ENCODE assay signal across 9 mouse cellular contexts in genomic region chrX:58030835-58031670, GRCm38 (mm10). TPM values are rescaled to one million over a fixed set of nuclear protein-coding genes. Genes with fewer than 3 reads are reported as not detected.
DNase-seq lines count a peak whose midpoint lies in the region; ATAC-seq and TF ChIP-seq lines count a peak whose summit lies in the region.
"Had no signal": no experiment of that assay in that cellular context is flagged by ENCODE, and none has a peak within 500 bp of the region (broad histone marks: within the 10 kb centered on the region; RNA-seq: fewer than 3 reads in every experiment).

No protein-coding gene starts in this region.

- intact Hi-C loops in left cerebral cortex, adult 2 months (cut with DNase I): loop anchor here (2.0 kb wide), 1 partner anchor 110 kb away; no protein-coding TSS in a partner anchor
- intact Hi-C loops in left cerebral cortex, postnatal 36 days (cut with DNase I): loop anchor here (2.0 to 10.0 kb wide), 2 partner anchors 110 to 344 kb away; no protein-coding TSS in a partner anchor

- H3K4me2 ChIP-seq in hindbrain, embryonic 12.5 days (replicated peaks): peak overlapping the region; percentile 56
- H3K4me2 ChIP-seq in midbrain, embryonic 16.5 days (ENCODE audit: low read length): peak overlapping the region; percentile 49

- peak overlapping the region; percentile 33 for H3K4me3 ChIP-seq in left cerebral cortex, adult 2 months
- H3K4me3 ChIP-seq in hindbrain, embryonic 12.5 days: peak overlapping the region; percentile 43
- peak overlapping the region; percentile 47 for H3K4me3 ChIP-seq in midbrain, embryonic 16.5 days (ENCODE audit: low read depth, low read length)

- H3K9ac ChIP-seq in hindbrain, embryonic 12.5 days: peak overlapping the region; percentile 61
- peak overlapping the region; percentile 59 for H3K9ac ChIP-seq in midbrain, embryonic 16.5 days (ENCODE audit: low read depth, low read length)

- peak; percentile 59 for ATAC-seq in hindbrain, embryonic 12.5 days (ENCODE audit: low FRiP score)
- ATAC-seq in midbrain, embryonic 16.5 days: peak; percentile 52

- no peaks in the 10 kb centered on the region for H3K4me1 ChIP-seq in hindbrain, embryonic 12.5 days
- H3K4me1 ChIP-seq in midbrain, embryonic 16.5 days (ENCODE audit: control insufficient read depth, insufficient read depth, low read length): no peaks in the 10 kb centered on the region

- no peak for TF ChIP-seq CTCF in left cerebral cortex, adult 2 months (IDR thresholded peaks at IDR 0.05)

- no peaks in the 10 kb centered on the region for H3K36me3 ChIP-seq in hindbrain, embryonic 12.5 days
- H3K36me3 ChIP-seq in midbrain, embryonic 16.5 days (ENCODE audit: control insufficient read depth, insufficient read depth, low read length): no peaks in the 10 kb centered on the region

- no peaks in the 10 kb centered on the region for H3K9me3 ChIP-seq in hindbrain, embryonic 12.5 days (replicated peaks)
- H3K9me3 ChIP-seq in midbrain, embryonic 16.5 days (replicated peaks; ENCODE audit: control insufficient read depth, low read length, poor library complexity, severe bottlenecking): no peaks in the 10 kb centered on the region

- 20% methylated on average over 54 of the region's 56 CpGs for WGBS in hindbrain, embryonic 12.5 days
- WGBS in midbrain, embryonic 16.5 days: 26% methylated on average over 54 of the region's 56 CpGs

- peaks cover 16% of the 10 kb centered on the region for H3K27me3 ChIP-seq in hindbrain, embryonic 12.5 days
- H3K27me3 ChIP-seq in midbrain, embryonic 16.5 days (ENCODE audit: control insufficient read depth, insufficient read depth, low read depth, low read length): no peaks in the 10 kb centered on the region; the same call in 1 of the 2 replicates

- DNase-seq in left cerebral cortex, adult 2 months (ENCODE audit: extremely low spot score in 1 of 2, low spot score in 2 of 2): peak in 1 of 2 experiments; percentile 8
- DNase-seq in left cerebral cortex, postnatal 36 days (ENCODE audit: low spot score in 2 of 2): no peak
- DNase-seq in cerebellum, adult 9-11 months: peak; percentile 66
- DNase-seq in frontal cortex, postnatal 25 days (ENCODE audit: low spot score in 2 of 2): no peak
- DNase-seq in spleen, adult 18-20 months: no peak
- DNase-seq in adrenal gland, postnatal 4 days (ENCODE audit: low spot score in 2 of 2): no peak

- H3K27ac ChIP-seq in left cerebral cortex, adult 2 months: 0 out of 2 replicates have a peak overlapping the region, but pooled peaks have one; percentile 28
- peak overlapping the region; percentile 78 for H3K27ac ChIP-seq in hindbrain, embryonic 12.5 days
- peak overlapping the region; percentile 80 for H3K27ac ChIP-seq in midbrain, embryonic 16.5 days (ENCODE audit: low read length)
- H3K27ac ChIP-seq: macrophage had no signal

RNA-seq across cellular contexts. Expression of gene Zic3, which starts 8.6 kb away (rescaled TPM):
- total RNA-seq in left cerebral cortex, adult 2 months (2021): 1 to 10 TPM; 2.2 to 2.8 TPM
- 1 to 10 TPM; 3.1 to 3.4 TPM for total RNA-seq in left cerebral cortex, postnatal 36 days (2021)
- 27.5 and 31.5 TPM in 2 replicates for polyA plus RNA-seq in hindbrain, embryonic 12.5 days (2016; fragmentation: Nextera tagmentation; extraction: Ambion mirVana)
- 15.7 and 27.5 TPM in 2 replicates for polyA plus RNA-seq in midbrain, embryonic 16.5 days (2015; fragmentation: Nextera tagmentation; extraction: Ambion mirVana)
- total RNA-seq in adrenal gland, postnatal 4 days (2021): under 1 TPM in 1 of 2 experiments, not detected in 1; 0.11 TPM
- polyA plus RNA-seq: macrophage had no signal

Comparison
In these comparisons a context has a peak if more than half of its experiments do, and no peak if none do; other contexts are left out.
1. H3K27ac ChIP-seq: peak in every context shown above with its lines; median percentile 80 in midbrain, embryonic 16.5 days; 78 in hindbrain, embryonic 12.5 days; 28 in left cerebral cortex, adult 2 months.